Mouse (Mus musculus) heart, postnatal 0 days (tissue): ENCODE data around the gene Gphn.

ENCODE experiments used
- CTCF ChIP-seq: IDR thresholded peaks from 2 replicates; pipeline ENCODE4 v1.5.1; 2016; ENCODE audit warnings: antibody characterized with exemption, control low read depth, low read depth
- EP300 ChIP-seq: IDR thresholded peaks from 2 replicates; pipeline ENCODE4 v1.6.1; 2016; ENCODE audit warnings: antibody characterized with exemption, low read depth

DNA sequence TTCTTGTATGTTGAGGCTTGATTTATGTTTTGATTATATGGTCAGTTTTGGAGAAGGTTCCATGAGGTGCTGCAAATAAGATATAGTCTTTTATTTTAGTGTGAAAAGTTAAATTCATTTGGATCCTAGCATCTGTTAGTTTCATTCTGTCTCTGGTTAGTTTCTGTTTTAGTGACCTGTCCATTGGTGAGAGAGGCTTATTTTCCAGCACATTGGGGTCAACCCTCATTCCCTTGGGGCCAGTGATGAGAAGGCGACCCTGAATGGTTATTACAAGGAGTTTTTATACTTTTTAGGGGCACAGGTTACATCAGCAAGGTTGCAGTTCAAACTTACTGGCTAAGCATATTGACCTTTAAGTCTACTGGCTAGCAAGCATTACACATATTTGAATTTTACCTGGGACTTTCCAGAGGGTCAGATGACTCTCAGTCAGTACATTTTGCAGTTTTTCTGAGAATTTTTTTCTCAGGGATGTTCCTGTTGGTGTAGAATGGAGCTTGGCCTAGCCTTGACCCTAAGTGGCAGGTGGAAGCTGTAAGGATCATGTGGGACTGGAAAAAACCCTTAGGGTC, 72.7 kb downstream of the Gphn start:
- TF ChIP-seq CTCF (no peak), EP300 (no peak)
